Mouse (Mus musculus) intestine, embryonic 15.5 days (tissue): ENCODE results near the gene Cbs. TPM values are rescaled to one million over a fixed set of nuclear protein-coding genes. Genes with fewer than 3 reads are reported as not detected.

Experiments
- ATAC-seq: fragments of 200-750 bp; cut with Nextera tagmentation; 2 replicates; pipeline ENCODE4 v1.8.0; 2017; ENCODE audit warnings: moderate TSS enrichment, moderate library complexity
- H3K27ac ChIP-seq: fragments of 300-500 bp; sonication (generic); 2 replicates; pipeline ENCODE4 v1.5.1; 2015; ENCODE audit warnings: mild to moderate bottlenecking, inconsistent platforms
- H3K27me3 ChIP-seq: fragments of 300-500 bp; sonication (generic); replicated peaks from 2 replicates; pipeline ENCODE4 v1.6.1; 2015; ENCODE audit warnings: inconsistent platforms
- H3K36me3 ChIP-seq: fragments of 300-500 bp; sonication (generic); 2 replicates; pipeline ENCODE4 v1.6.1; 2015; ENCODE audit warnings: inconsistent platforms
- H3K4me1 ChIP-seq: fragments of 300-500 bp; sonication (generic); replicated peaks from 2 replicates; pipeline ENCODE4 v1.6.1; 2015; ENCODE audit warnings: inconsistent platforms
- H3K4me2 ChIP-seq: fragments of 300-500 bp; sonication (generic); replicated peaks from 2 replicates; pipeline ENCODE4 v1.6.1; 2015; ENCODE audit warnings: mild to moderate bottlenecking, inconsistent platforms
- H3K4me3 ChIP-seq: fragments of 300-500 bp; sonication (generic); replicated peaks from 2 replicates; pipeline ENCODE4 v1.5.1; 2015; ENCODE audit warnings: inconsistent platforms
- H3K9ac ChIP-seq: fragments of 300-500 bp; sonication (generic); 2 replicates; pipeline ENCODE4 v1.6.1; 2015; ENCODE audit warnings: inconsistent platforms
- H3K9me3 ChIP-seq: fragments of 300-500 bp; sonication (generic); 2 replicates; pipeline ENCODE4 v1.6.1; 2016; ENCODE audit warnings: inconsistent platforms
- WGBS: fragments of 180-500 bp; shearing (Covaris S2); methylation state at CpG from one replicate; pipeline ENCODE4 v1.1.7; 2015; 5-methylcytosine and 5-hydroxymethylcytosine counted together
- polyA plus RNA-seq: library from polyadenylated mRNA; unstranded; fragments of >200 nt; fragmentation: Nextera tagmentation; extraction: Ambion mirVana; gene quantifications from 2 replicates; pipeline ENCODE4 v1.2.1, GENCODE M21; 2015

The Cbs gene
- 9.5 and 20.6 TPM in 2 replicates for polyA plus RNA-seq

DNA sequence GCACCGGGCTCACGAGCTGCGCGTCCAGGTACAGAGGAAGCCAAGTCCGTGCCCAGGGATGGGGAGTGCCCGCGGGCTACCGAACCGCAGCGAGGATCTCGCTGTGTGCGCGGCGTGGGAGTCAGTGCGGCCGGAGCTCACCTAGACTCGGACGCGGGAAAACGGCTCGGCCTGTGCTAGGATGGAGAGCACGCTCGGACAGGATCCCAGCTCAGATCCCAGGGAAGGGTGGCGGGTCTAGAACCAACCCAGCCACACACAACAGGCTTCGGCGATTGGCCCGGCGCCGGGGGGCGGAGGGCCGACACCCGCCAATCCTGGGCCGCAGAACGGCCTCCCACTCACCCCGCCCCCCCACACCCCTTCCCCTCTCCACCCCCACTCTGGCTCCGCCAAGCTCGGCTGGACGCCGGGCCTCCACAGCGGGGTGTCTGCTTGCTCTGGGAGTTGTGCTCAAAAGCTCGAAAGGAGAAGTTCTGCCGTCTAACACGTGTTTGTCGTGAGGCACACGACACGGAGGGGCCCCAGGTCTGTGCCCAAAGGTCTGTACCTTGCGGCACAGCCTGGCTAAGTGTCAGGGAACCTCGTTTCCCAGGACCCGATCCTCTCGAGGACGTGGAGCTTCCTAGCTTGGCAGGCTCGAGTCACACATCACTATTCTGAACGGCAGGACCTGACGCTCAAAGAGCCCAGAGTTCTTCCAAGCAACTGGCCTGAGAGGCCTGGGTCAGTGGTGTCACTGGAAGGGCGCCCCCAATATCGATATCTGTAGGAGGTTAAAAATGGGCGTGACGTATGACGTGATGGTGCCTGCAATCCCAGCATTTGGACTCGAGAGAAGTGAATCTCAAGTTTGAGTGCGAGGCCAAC, at the start of gene Cbs:
Gene Cbs (minus strand): TSS at position 297 of the 870 bp plus-strand sequence.
- WGBS, result 3% methylated on average over 61 of the region's 61 CpGs
- Histone ChIP-seq H3K4me1 (peaks cover 15% of the 10 kb centered on the region), H3K4me3 (peak within 1 kb of the TSS; percentile 55), H3K9ac (peak within 1 kb of the TSS; percentile 53), H3K36me3 (no peaks in the 10 kb centered on the region), H3K27ac (peak within 1 kb of the TSS; percentile 30; the same call in 1 of the 2 replicates), H3K9me3 (no peaks in the 10 kb centered on the region), H3K4me2 (peak within 1 kb of the TSS; percentile 100), H3K27me3 (peaks cover 18% of the 10 kb centered on the region)
- ATAC-seq, result peak; percentile 97

DNA sequence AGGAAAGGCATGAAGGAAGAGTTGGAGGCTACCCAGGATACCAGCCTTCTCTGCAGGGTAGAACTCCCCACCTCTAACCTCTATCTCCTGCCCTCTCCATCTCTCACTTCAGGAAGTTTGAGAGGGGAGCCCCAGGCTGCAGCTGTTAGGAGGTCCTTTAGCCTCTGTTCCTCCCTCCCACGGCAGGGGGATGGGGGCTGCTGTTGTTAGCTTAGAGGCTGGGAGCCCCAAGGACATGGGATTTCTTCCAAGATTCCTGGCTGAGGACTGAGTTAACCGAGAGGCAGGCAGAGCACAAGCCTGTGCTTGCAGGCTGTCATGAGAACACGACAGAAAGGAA, 49.2 kb upstream of the Cbs start:
- Histone ChIP-seq H3K9me3 (no peaks in the 10 kb centered on the region), H3K4me1 (peaks cover 12% of the 10 kb centered on the region; the same call in 1 of the 2 replicates), H3K9ac (no peak overlapping the region), H3K27me3 (no peaks in the 10 kb centered on the region), H3K4me2 (no peak overlapping the region; the same call in 1 of the 2 replicates), H3K4me3 (no peak overlapping the region), H3K27ac (peak overlapping the region; percentile 86), H3K36me3 (no peaks in the 10 kb centered on the region)
- WGBS, result 14% methylated on average over 3 of the region's 3 CpGs
- ATAC-seq, result peak; percentile 62

DNA sequence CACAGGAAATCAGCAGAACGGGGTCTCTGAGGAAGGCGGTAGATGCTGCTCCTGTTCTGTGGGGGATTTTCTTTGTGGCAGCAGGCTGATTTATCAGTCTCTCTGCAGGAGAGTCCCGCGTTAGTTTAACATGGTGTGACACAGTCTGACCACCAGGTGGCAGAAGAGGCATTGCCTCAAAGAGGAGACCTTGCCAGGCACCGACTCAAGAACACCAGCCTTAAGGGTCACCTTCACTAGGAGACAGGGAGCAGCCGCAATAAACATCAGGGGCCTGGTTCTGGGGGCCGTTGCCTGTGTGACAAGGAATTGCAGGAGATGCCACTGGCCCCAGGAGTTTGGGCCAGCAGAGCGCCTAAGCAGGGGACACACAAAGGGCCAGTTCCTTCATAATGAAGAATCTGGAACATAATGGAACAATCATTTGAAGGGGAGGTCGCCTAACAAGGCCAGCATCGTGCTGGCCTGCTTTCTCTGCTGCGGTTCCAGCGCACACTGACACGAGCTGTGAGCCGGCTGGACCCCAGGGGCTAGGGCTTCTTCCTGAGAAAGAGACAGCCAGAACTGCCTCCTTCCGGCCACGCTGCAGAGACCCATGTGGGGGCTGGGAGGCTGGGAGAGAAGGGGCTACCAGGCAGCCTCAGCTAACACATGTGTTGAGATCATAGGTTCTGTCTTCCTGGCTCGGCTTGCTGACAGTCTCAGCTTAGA, 48.6 kb upstream of the Cbs start:
- Histone ChIP-seq H3K4me2 (peak overlapping the region; percentile 20), H3K9ac (no peak overlapping the region), H3K4me1 (peaks cover 12% of the 10 kb centered on the region; the same call in 1 of the 2 replicates), H3K36me3 (no peaks in the 10 kb centered on the region), H3K9me3 (no peaks in the 10 kb centered on the region), H3K4me3 (no peak overlapping the region), H3K27ac (peak overlapping the region; percentile 86), H3K27me3 (no peaks in the 10 kb centered on the region)
- 10% methylated on average over 17 of the region's 17 CpGs for WGBS
- peak; percentile 79 for ATAC-seq

DNA sequence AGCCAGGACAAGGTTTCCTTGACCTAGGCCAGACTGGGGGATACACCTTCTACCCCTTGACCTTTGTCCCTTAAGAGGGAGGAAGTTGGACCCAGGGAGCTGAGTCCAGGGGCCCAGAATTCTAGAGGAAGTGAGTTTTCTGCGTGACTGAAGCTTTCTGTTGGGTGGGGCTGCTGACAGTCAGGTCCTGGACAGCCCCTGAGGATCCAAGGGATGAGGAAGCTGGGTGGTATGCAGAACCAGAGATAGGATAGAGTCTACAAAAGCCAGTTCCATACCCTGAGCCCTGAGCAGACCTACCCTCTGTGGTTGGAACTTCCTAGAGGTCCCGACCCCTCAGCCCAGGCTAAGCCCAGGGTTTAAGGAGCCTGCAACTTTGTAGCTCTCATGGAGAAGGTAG, 43.4 kb upstream of the Cbs start:
- H3K4me3 ChIP-seq, result no peak overlapping the region
- no peaks in the 10 kb centered on the region for H3K36me3 ChIP-seq
- 47% methylated on average over 2 of the region's 2 CpGs for WGBS
- H3K27me3 ChIP-seq, result no peaks in the 10 kb centered on the region
- H3K9me3 ChIP-seq, result no peaks in the 10 kb centered on the region
- ATAC-seq, result no peak
- H3K4me2 ChIP-seq, result no peak overlapping the region
- H3K27ac ChIP-seq, result no peak overlapping the region
- no peak overlapping the region for H3K9ac ChIP-seq
- H3K4me1 ChIP-seq, result no peaks in the 10 kb centered on the region

DNA sequence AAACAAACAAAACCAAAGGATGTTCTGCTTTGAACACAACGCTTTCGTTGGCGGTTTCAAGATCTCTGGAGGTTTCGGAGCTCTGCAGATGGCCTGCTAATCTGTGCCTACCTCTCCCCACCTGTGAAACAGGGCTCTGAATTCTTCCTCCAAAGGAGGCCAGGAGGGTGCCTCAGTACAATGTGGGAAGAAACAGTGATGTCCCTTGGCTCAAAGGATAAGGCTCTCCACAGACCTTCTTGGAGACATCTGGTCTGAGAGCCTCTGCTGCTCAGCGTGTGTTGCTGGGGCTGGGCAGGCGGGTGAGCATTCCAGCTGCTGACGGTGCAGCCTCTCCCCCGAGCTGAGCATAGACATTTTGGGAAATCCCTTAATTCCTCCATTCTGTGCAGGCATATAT, 40.5 kb upstream of the Cbs start, which contains the start of gene Cryaa:
Gene Cryaa (plus strand): TSS at position 301 of the 400 bp plus-strand sequence.
- ATAC-seq, result no peak
- Histone ChIP-seq H3K36me3 (no peaks in the 10 kb centered on the region), H3K4me2 (no peak within 1 kb of the TSS), H3K9me3 (no peaks in the 10 kb centered on the region), H3K9ac (no peak within 1 kb of the TSS), H3K27me3 (no peaks in the 10 kb centered on the region), H3K4me1 (no peaks in the 10 kb centered on the region), H3K4me3 (no peak within 1 kb of the TSS), H3K27ac (no peak within 1 kb of the TSS)
- 74% methylated on average over 8 of the region's 8 CpGs for WGBS

DNA sequence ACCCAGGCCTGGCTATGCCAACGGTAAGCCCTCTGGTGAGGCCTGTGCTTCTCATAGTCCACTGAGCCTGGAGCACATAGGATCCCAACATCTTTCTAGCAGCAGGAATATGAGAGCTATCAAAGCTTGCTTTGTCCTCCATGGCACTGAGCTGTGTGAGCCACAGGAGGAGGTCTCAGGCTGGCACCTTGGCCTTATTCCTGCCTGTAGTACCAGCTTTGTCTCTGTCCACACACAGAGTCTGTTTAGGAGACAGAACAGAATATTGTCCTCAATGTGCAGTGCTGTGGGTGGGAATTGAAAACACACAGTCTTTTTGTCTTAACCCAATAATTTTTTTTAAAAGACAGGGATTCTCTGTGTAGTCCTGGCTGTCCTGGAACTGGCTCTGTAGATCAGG, 37.4 kb upstream of the Cbs start:
- Histone ChIP-seq H3K27me3 (no peaks in the 10 kb centered on the region), H3K9me3 (no peaks in the 10 kb centered on the region), H3K9ac (no peak overlapping the region), H3K27ac (no peak overlapping the region), H3K4me3 (no peak overlapping the region), H3K4me1 (no peaks in the 10 kb centered on the region), H3K36me3 (no peaks in the 10 kb centered on the region), H3K4me2 (no peak overlapping the region)
- ATAC-seq, result no peak
- 45% methylated on average over 1 of the region's 1 CpGs for WGBS

DNA sequence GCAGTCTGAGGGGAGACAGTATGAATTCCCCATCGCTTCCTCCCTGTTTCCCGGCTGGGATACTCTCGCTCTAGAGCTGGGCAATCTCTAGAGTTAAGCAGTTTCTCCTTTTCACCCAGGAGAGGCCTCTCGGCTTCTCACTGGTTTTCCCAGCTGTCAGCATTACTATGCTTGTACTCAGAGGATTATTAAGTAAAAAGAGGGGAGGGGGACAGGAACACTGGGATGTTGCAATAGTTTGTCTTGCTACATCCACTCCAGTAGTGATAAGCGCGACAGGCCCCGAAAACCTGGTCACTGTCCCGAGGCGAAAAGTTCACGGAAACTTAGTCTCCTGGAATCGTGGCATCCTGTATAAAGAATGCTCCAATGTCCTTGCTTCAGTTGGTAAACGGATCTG, 35.2 kb upstream of the Cbs start:
- Histone ChIP-seq H3K9me3 (no peaks in the 10 kb centered on the region), H3K4me3 (no peak overlapping the region), H3K9ac (no peak overlapping the region), H3K27me3 (no peaks in the 10 kb centered on the region), H3K36me3 (no peaks in the 10 kb centered on the region), H3K4me2 (no peak overlapping the region), H3K4me1 (no peaks in the 10 kb centered on the region), H3K27ac (no peak overlapping the region)
- 87% methylated on average over 12 of the region's 12 CpGs for WGBS
- no peak for ATAC-seq

DNA sequence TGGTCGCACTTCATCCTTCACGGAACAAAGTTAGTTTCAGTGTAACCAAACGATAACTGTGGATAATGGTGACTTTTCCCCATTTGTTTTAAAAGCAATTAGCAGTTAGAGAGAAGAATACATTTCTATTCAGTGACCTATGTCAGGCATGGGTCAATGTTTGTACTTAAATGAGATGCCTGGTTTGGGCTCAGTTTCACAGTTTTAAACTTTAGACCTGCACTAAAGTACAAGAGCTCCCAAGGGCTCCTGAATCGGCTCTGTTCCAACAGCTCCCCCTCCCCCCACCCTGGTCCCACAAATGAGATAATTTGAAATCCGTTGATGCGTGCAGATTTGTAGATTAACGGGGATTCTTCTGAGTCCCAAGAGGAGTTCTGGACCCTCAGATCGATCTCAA, 34.7 kb upstream of the Cbs start:
- H3K4me3 ChIP-seq, result no peak overlapping the region
- ATAC-seq, result no peak
- H3K27ac ChIP-seq, result no peak overlapping the region
- H3K4me1 ChIP-seq, result no peaks in the 10 kb centered on the region
- no peaks in the 10 kb centered on the region for H3K36me3 ChIP-seq
- H3K4me2 ChIP-seq, result no peak overlapping the region
- no peaks in the 10 kb centered on the region for H3K9me3 ChIP-seq
- no peaks in the 10 kb centered on the region for H3K27me3 ChIP-seq
- 73% methylated on average over 8 of the region's 8 CpGs for WGBS
- no peak overlapping the region for H3K9ac ChIP-seq

DNA sequence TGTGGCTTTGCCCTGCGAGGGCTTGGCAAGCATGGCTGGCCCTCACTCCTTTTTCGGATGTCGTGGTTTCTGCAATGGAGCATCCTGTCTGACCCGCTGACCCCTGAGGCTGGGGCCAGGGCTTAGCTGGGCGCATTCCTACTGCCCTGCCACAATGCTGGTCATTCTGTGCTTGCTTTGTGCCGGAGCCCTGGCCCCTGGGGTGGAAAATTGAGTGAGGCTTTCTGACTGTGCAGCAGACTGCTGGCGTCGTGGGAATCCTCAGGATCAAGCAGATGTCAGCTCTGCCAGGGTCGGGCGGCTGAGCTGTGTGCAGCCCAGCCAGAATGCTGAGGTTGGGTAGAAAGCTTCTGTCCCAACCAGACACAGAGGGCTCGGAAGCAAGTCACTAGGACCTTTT, 33.1 kb upstream of the Cbs start:
- no peaks in the 10 kb centered on the region for H3K27me3 ChIP-seq
- WGBS, result 57% methylated on average over 11 of the region's 11 CpGs
- no peak overlapping the region for H3K4me2 ChIP-seq
- H3K4me3 ChIP-seq, result no peak overlapping the region
- H3K9ac ChIP-seq, result no peak overlapping the region
- no peaks in the 10 kb centered on the region for H3K9me3 ChIP-seq
- H3K36me3 ChIP-seq, result no peaks in the 10 kb centered on the region
- H3K4me1 ChIP-seq, result no peaks in the 10 kb centered on the region
- H3K27ac ChIP-seq, result no peak overlapping the region
- ATAC-seq, result no peak

DNA sequence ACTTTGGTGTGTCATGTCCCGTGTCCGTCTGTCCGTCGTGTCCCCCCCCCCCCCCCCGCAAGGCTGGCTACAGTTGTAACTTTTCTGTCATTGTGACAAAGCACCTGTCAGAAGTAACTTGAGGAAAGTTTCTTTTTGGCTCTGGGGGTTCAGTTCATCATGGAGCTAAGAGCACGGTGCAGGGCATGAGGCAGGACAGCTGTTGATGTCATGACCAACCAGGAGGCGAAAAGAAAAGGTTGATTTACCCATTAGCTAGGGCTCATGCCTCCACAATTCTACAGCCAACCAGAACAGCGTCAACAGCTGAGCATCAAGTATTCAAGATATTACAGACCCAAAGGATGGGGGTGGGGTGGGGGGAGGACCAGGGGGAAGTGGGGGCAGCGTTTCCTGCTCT, 31.3 kb upstream of the Cbs start:
- Histone ChIP-seq H3K4me2 (no peak overlapping the region), H3K4me1 (0 out of 2 replicates have a peak, but pooled peaks cover 2% of the 10 kb centered on the region), H3K4me3 (no peak overlapping the region), H3K36me3 (no peaks in the 10 kb centered on the region), H3K9ac (no peak overlapping the region), H3K27me3 (no peaks in the 10 kb centered on the region), H3K27ac (no peak overlapping the region), H3K9me3 (no peaks in the 10 kb centered on the region)
- 67% methylated on average over 8 of the region's 9 CpGs for WGBS
- ATAC-seq, result no peak

DNA sequence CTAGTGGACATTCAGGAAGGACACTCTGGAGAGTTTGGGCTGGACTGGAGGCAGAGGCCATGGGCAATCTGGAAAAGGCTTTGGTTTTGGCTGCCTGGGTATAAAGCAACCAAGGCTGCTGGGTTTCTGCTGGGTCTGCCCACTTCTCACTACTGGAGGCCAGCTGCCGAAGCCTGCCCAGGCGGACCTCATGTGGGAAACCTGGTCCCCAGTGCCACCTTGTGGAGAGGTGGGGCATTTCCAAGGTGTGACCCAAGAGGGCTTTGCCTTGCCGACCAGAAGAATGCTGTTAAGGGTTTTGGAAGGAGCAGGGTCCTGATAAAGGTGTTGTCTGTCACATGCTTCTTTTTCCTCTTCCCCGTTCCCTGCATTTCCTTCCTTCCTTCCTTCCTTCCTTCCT, 27.7 kb upstream of the Cbs start:
- H3K4me2 ChIP-seq, result no peak overlapping the region
- no peak overlapping the region for H3K9ac ChIP-seq
- H3K4me3 ChIP-seq, result no peak overlapping the region
- ATAC-seq, result peak; percentile 87
- 0 out of 2 replicates have a peak, but pooled peaks cover 2% of the 10 kb centered on the region for H3K4me1 ChIP-seq
- no peaks in the 10 kb centered on the region for H3K36me3 ChIP-seq
- no peak overlapping the region for H3K27ac ChIP-seq
- no peaks in the 10 kb centered on the region for H3K9me3 ChIP-seq
- no peaks in the 10 kb centered on the region for H3K27me3 ChIP-seq
- WGBS, result 7% methylated on average over 4 of the region's 4 CpGs

DNA sequence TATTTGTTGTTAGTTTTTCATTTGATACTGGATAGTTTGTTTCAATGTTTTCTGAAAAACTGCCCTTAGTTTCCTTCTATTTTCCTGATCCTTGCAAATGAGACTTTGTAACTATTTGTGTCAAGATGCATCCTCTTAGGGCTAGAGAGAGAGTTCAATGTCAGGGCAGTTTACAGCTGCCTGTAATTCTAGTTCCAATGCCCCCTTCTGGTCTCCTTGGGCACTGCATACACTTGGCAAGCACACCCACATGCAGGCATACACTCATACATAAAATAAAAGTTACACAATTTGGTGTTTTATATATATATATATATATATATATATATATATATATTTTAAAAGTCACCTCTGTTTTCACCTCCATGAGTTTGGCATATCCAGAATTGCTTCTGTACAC, 25.8 kb upstream of the Cbs start:
- no peaks in the 10 kb centered on the region for H3K9me3 ChIP-seq
- no peaks in the 10 kb centered on the region for H3K36me3 ChIP-seq
- H3K27ac ChIP-seq, result no peak overlapping the region
- H3K4me1 ChIP-seq, result peaks cover 6% of the 10 kb centered on the region; the same call in 1 of the 2 replicates
- no peaks in the 10 kb centered on the region for H3K27me3 ChIP-seq
- no peak overlapping the region for H3K4me2 ChIP-seq
- no peak for ATAC-seq
- no peak overlapping the region for H3K4me3 ChIP-seq
- H3K9ac ChIP-seq, result no peak overlapping the region
